Comparison of ENCODE assay signal across 23 mouse cellular contexts in the genomic region with DNA sequence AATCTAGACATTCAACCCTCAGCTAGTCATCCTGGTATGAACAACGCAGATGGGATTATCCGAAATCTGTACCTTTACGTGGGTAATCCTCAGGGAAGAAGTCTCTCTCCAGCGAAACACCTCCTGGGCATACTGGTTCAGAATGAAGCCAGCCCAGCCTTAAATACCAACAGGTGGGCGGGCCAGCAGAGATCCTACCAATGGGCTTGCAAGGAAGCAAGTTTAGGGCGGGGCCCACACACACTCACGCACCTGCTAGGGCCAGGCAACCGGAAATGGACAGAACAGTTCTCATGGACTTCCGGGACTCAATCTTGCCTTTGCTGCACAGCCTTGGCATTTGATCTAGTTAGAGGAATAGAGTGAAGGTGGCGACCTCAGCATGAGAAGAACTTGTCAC. TPM values are rescaled to one million over a fixed set of nuclear protein-coding genes. Genes with fewer than 3 reads are reported as not detected.
DNase-seq lines count a peak whose midpoint lies in the region; ATAC-seq and TF ChIP-seq lines count a peak whose summit lies in the region.
"Had no signal": no experiment of that assay in that cellular context is flagged by ENCODE, and none has a peak within 500 bp of the region (broad histone marks: within the 10 kb centered on the region; RNA-seq: fewer than 3 reads in every experiment).

No protein-coding gene starts in this region.

- 86% methylated on average over 10 of the region's 10 CpGs for WGBS in liver, embryonic 11.5 days
- 89% methylated on average over 10 of the region's 10 CpGs for WGBS in forebrain, embryonic 16.5 days

- DNase-seq in liver, embryonic 11.5 days (ENCODE audit: low spot score), result no peak
- DNase-seq in liver (no peak), ES-E14 (ENCODE audit: low read depth, low spot score) (no peak)
- DNase-seq in cerebellum, adult 11 months, result no peak
- no peak for DNase-seq in thymus, postnatal 10 days (ENCODE audit: low spot score in 2 of 2)
- DNase-seq: adrenal gland, postnatal 25 days; B cell, adult 2 months; cerebellum, adult 8-10 months; layer of hippocampus, postnatal 36 days; lung, embryonic 14.5 days; lung, postnatal 36 days; right cerebral cortex, postnatal 4 days; thymus, adult 18-20 months had no signal

- H3K9me3 ChIP-seq in liver, embryonic 11.5 days (ENCODE audit: control insufficient read depth, low read length), result no peaks in the 10 kb centered on the region
- H3K9me3 ChIP-seq in ES-E14 (ENCODE audit: control insufficient read depth, insufficient read depth, low read depth, low read length), result no peaks in the 10 kb centered on the region
- H3K9me3 ChIP-seq in forebrain, embryonic 16.5 days (ENCODE audit: control insufficient read depth, low read length), result no peaks in the 10 kb centered on the region
- H3K9me3 ChIP-seq: forebrain, embryonic 15.5 days; heart, embryonic 13.5 days; hindbrain, embryonic 13.5 days; kidney, embryonic 15.5 days; midbrain, embryonic 10.5 days had no signal

- H3K27me3 ChIP-seq in liver, embryonic 11.5 days (replicated peaks; ENCODE audit: control insufficient read depth, insufficient read depth, low read length), result no peaks in the 10 kb centered on the region
- H3K27me3 ChIP-seq in forebrain, embryonic 16.5 days (replicated peaks; ENCODE audit: control insufficient read depth, insufficient read depth, low read length), result no peaks in the 10 kb centered on the region
- H3K27me3 ChIP-seq: forebrain, embryonic 15.5 days; heart, embryonic 13.5 days; hindbrain, embryonic 13.5 days; kidney, embryonic 15.5 days had no signal

- ATAC-seq in liver, embryonic 11.5 days (replicated peaks; ENCODE audit: low FRiP score), result peak; percentile 53; the same call in 1 of the 2 replicates
- ATAC-seq in erythroid progenitor cell, adult 5-6 weeks (replicated peaks; ENCODE audit: low FRiP score, poor library complexity, severe bottlenecking), result peak; percentile 25; the same call in 1 of the 2 replicates
- ATAC-seq in megakaryocyte-erythroid progenitor cell, adult 5-6 weeks (replicated peaks; ENCODE audit: low FRiP score, low TSS enrichment, poor library complexity, severe bottlenecking), result 0 out of 2 replicates have a peak, but pooled peaks have one; percentile 25
- no peak for ATAC-seq in forebrain, embryonic 16.5 days
- ATAC-seq: forebrain, embryonic 15.5 days; inflammation-experienced regulatory T-cells, adult 6 months had no signal

- H3K4me3 ChIP-seq in liver, embryonic 11.5 days (ENCODE audit: low read depth, low read length), result no peak overlapping the region
- H3K4me3 ChIP-seq in ES-E14 (ENCODE audit: insufficient read depth in 1 of 2, low read depth in 1 of 2, low read length in 2 of 2, poor library complexity in 1 of 2, severe bottlenecking in 1 of 2), result peak overlapping the region; percentile 49 to 66
- H3K4me3 ChIP-seq in forebrain, embryonic 16.5 days (replicated peaks; ENCODE audit: low read length), result no peak overlapping the region
- H3K4me3 ChIP-seq: erythroblast, embryonic 14.5 days; forebrain, embryonic 15.5 days; heart, embryonic 13.5 days; hindbrain, embryonic 13.5 days; kidney, embryonic 15.5 days; midbrain, embryonic 10.5 days had no signal

- in situ Hi-C loops in ES-E14 (cut with MboI; ENCODE audit: low sequenced_read_pairs in 2 of 2, unreplicated experiment in 2 of 2), result no loop called here

- peaks cover 22% of the 10 kb centered on the region for H3K4me1 ChIP-seq in liver, embryonic 11.5 days (replicated peaks; ENCODE audit: control insufficient read depth, insufficient read depth, low read length)
- H3K4me1 ChIP-seq in ES-E14 (ENCODE audit: control insufficient read depth in 2 of 2, insufficient read depth in 2 of 2, low read length in 2 of 2, poor library complexity in 1 of 2), result peaks cover 3 to 10% of the 10 kb centered on the region in 2 experiments; a peak in 2 of 4 replicates
- no peaks in the 10 kb centered on the region for H3K4me1 ChIP-seq in forebrain, embryonic 16.5 days (replicated peaks; ENCODE audit: control insufficient read depth, insufficient read depth, low read length)
- H3K4me1 ChIP-seq: forebrain, embryonic 15.5 days; hindbrain, embryonic 13.5 days had no signal

- H3K27ac ChIP-seq in liver, embryonic 11.5 days (ENCODE audit: low read depth, low read length), result no peak overlapping the region
- no peak overlapping the region for H3K27ac ChIP-seq in ES-E14 (ENCODE audit: insufficient read depth, low read depth, low read length, poor library complexity, severe bottlenecking)
- H3K27ac ChIP-seq in forebrain, embryonic 16.5 days (ENCODE audit: low read length), result no peak overlapping the region
- H3K27ac ChIP-seq: forebrain, embryonic 15.5 days; heart, embryonic 13.5 days; hindbrain, embryonic 13.5 days; kidney, embryonic 15.5 days; midbrain, embryonic 10.5 days had no signal

- H3K4me2 ChIP-seq in liver, embryonic 11.5 days, result no peak overlapping the region
- no peak overlapping the region for H3K4me2 ChIP-seq in forebrain, embryonic 16.5 days (ENCODE audit: low read length)
- H3K4me2 ChIP-seq: forebrain, embryonic 15.5 days; heart, embryonic 13.5 days; hindbrain, embryonic 13.5 days; kidney, embryonic 15.5 days; lung, embryonic 14.5 days had no signal

- H3K9ac ChIP-seq in liver, embryonic 11.5 days (ENCODE audit: low read depth, low read length), result no peak overlapping the region
- no peak overlapping the region for H3K9ac ChIP-seq in ES-E14 (ENCODE audit: insufficient read depth, low read depth, low read length, poor library complexity, severe bottlenecking)
- no peak overlapping the region for H3K9ac ChIP-seq in forebrain, embryonic 16.5 days (replicated peaks; ENCODE audit: low read depth, low read length)
- H3K9ac ChIP-seq: forebrain, embryonic 15.5 days; heart, embryonic 13.5 days; hindbrain, embryonic 13.5 days; kidney, embryonic 15.5 days; lung, embryonic 14.5 days had no signal

- H3K36me3 ChIP-seq in liver, embryonic 11.5 days (ENCODE audit: control insufficient read depth, insufficient read depth, low read length), result no peaks in the 10 kb centered on the region
- H3K36me3 ChIP-seq in ES-E14 (ENCODE audit: control insufficient read depth, insufficient read depth, low read length, poor library complexity, severe bottlenecking), result no peaks in the 10 kb centered on the region
- H3K36me3 ChIP-seq in forebrain, embryonic 16.5 days (ENCODE audit: control insufficient read depth, insufficient read depth), result no peaks in the 10 kb centered on the region
- H3K36me3 ChIP-seq: forebrain, embryonic 15.5 days; heart, embryonic 13.5 days; hindbrain, embryonic 13.5 days; kidney, embryonic 15.5 days; midbrain, embryonic 10.5 days had no signal

TF ChIP-seq in ES-E14, 5 proteins besides CTCF, POLR2A, EP300 and RAD21:
- TF ChIP-seq HCFC1 (IDR thresholded peaks at IDR 0.05; ENCODE audit: borderline replicate concordance, insufficient read depth, low read length) (peak; percentile 33; the same call in 1 of the 2 replicates), ZNF384 (IDR thresholded peaks at IDR 0.05; ENCODE audit: low read depth, low read length) (no peak)

RNA-seq across cellular contexts. Expression of a gene that starts 5.4 kb away (rescaled TPM):
- 5.1 and 5.4 TPM in 2 replicates for polyA plus RNA-seq in liver, embryonic 11.5 days (2014; fragmentation: Nextera tagmentation; extraction: Ambion mirVana)
- total RNA-seq in ES-E14 (2012; rRNA removed), result 23.2 and 28.4 TPM in 2 replicates
- 19.7 and 20.9 TPM in 2 replicates for total RNA-seq in erythroid progenitor cell, adult 5-6 weeks (2015; ENCODE audit: low replicate concordance)
- total RNA-seq in erythroid progenitor cell, adult 5-6 weeks (2017; ENCODE audit: low replicate concordance), result 25.7 and 33.9 TPM in 2 replicates
- total RNA-seq in megakaryocyte-erythroid progenitor cell, adult 5-6 weeks (2014; fragmentation: Nextera tagmentation), result 26.3 and 61.7 TPM in 2 replicates
- 16.2 and 30.3 TPM in 2 replicates for total RNA-seq in megakaryocyte-erythroid progenitor cell, adult 5-6 weeks (2017)
- 1.4 and 1.5 TPM in 2 replicates for polyA plus RNA-seq in forebrain, embryonic 16.5 days (2015; fragmentation: Nextera tagmentation; extraction: Ambion mirVana)

Comparison
In these comparisons a context has a peak if more than half of its experiments do, and no peak if none do; other contexts are left out.
1. H3K4me3 ChIP-seq: peak in ES-E14 (2 of 2); none in liver, embryonic 11.5 days (single experiment) and forebrain, embryonic 16.5 days (single experiment).